ENCODE assay signal across 11 mouse cellular contexts in the genomic region with DNA sequence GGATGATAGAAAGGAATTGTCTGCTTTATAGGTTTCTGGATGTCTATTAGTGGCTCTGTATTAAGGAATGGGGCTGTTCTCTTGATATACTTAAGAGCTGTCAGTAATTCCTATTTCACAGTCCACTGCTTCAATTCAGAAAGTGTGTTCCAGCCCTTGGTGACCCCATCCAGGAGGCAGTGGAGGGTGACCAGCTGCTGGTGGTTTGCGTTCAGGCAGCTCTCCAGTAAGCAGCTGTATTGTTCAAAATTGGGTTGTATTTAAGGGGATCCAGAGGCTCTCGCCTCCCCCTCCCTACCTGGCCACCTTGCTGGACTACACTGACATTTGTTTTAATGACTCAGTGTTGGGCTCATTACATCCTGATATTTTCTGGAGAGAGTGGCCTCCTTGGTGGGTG.
DNase-seq lines count a peak whose midpoint lies in the region; ATAC-seq lines count a peak whose summit lies in the region.
"Had no signal": no experiment of that assay in that cellular context is flagged by ENCODE, and none has a peak within 500 bp of the region (broad histone marks: within the 10 kb centered on the region; RNA-seq: fewer than 3 reads in every experiment).

No protein-coding gene starts in this region.

- no peaks in the 10 kb centered on the region for H3K36me3 ChIP-seq in forebrain, embryonic 11.5 days (ENCODE audit: control insufficient read depth, insufficient read depth, low read length)
- H3K36me3 ChIP-seq in forebrain, embryonic 14.5 days (ENCODE audit: control insufficient read depth, insufficient read depth, low read length), result no peaks in the 10 kb centered on the region
- no peaks in the 10 kb centered on the region for H3K36me3 ChIP-seq in midbrain, embryonic 13.5 days
- H3K36me3 ChIP-seq in midbrain, embryonic 16.5 days (ENCODE audit: control insufficient read depth, insufficient read depth, low read length), result no peaks in the 10 kb centered on the region
- H3K36me3 ChIP-seq: intestine, embryonic 15.5 days had no signal

- H3K4me1 ChIP-seq in forebrain, embryonic 11.5 days (replicated peaks; ENCODE audit: control insufficient read depth, insufficient read depth, low read length), result no peaks in the 10 kb centered on the region; the same call in 1 of the 2 replicates
- no peaks in the 10 kb centered on the region for H3K4me1 ChIP-seq in forebrain, embryonic 14.5 days (ENCODE audit: control insufficient read depth, insufficient read depth, low read length)
- no peaks in the 10 kb centered on the region for H3K4me1 ChIP-seq in midbrain, embryonic 13.5 days (replicated peaks)
- H3K4me1 ChIP-seq in midbrain, embryonic 16.5 days (ENCODE audit: control insufficient read depth, insufficient read depth, low read length), result no peaks in the 10 kb centered on the region
- H3K4me1 ChIP-seq: intestine, embryonic 15.5 days had no signal

- peak; percentile 48 for DNase-seq in forebrain, embryonic 11.5 days (ENCODE audit: low spot score)
- DNase-seq in forebrain, embryonic 14.5 days (ENCODE audit: low spot score), result no peak
- peak; percentile 7 to 8 for DNase-seq in kidney, postnatal 36 days
- peak; percentile 60 for DNase-seq in retina, postnatal 1 day
- no peak for DNase-seq in adrenal gland, postnatal 4 days (ENCODE audit: low spot score in 2 of 2)
- DNase-seq in cerebellum, postnatal 36 days, result no peak
- DNase-seq: adrenal gland, adult 8-10 months; cerebellum, postnatal 14 days had no signal

- 12% methylated on average over 2 of the region's 2 CpGs for WGBS in forebrain, embryonic 11.5 days
- WGBS in forebrain, embryonic 14.5 days, result 5% methylated on average over 2 of the region's 2 CpGs
- WGBS in midbrain, embryonic 13.5 days, result 10% methylated on average over 2 of the region's 2 CpGs
- 22% methylated on average over 2 of the region's 2 CpGs for WGBS in midbrain, embryonic 16.5 days

- no peak overlapping the region for H3K9ac ChIP-seq in forebrain, embryonic 11.5 days (ENCODE audit: low read length)
- no peak overlapping the region for H3K9ac ChIP-seq in forebrain, embryonic 14.5 days (ENCODE audit: low read length)
- H3K9ac ChIP-seq in midbrain, embryonic 13.5 days (replicated peaks), result no peak overlapping the region
- no peak overlapping the region for H3K9ac ChIP-seq in midbrain, embryonic 16.5 days (ENCODE audit: low read depth, low read length)
- H3K9ac ChIP-seq: intestine, embryonic 15.5 days had no signal

- H3K4me2 ChIP-seq in forebrain, embryonic 11.5 days (ENCODE audit: low read depth, low read length, severe bottlenecking), result no peak overlapping the region
- H3K4me2 ChIP-seq in forebrain, embryonic 14.5 days (ENCODE audit: low read length), result no peak overlapping the region
- H3K4me2 ChIP-seq in midbrain, embryonic 13.5 days (replicated peaks), result no peak overlapping the region
- H3K4me2 ChIP-seq in midbrain, embryonic 16.5 days (ENCODE audit: low read length), result no peak overlapping the region
- H3K4me2 ChIP-seq: intestine, embryonic 15.5 days had no signal

- H3K4me3 ChIP-seq in forebrain, embryonic 11.5 days (ENCODE audit: low read depth, low read length), result no peak overlapping the region
- H3K4me3 ChIP-seq in forebrain, embryonic 14.5 days (ENCODE audit: low read depth, low read length), result no peak overlapping the region
- H3K4me3 ChIP-seq in midbrain, embryonic 13.5 days (replicated peaks), result no peak overlapping the region
- no peak overlapping the region for H3K4me3 ChIP-seq in midbrain, embryonic 16.5 days (ENCODE audit: low read depth, low read length)
- H3K4me3 ChIP-seq: intestine, embryonic 15.5 days had no signal

- no peaks in the 10 kb centered on the region for H3K9me3 ChIP-seq in forebrain, embryonic 11.5 days (ENCODE audit: control insufficient read depth, low read length)
- no peaks in the 10 kb centered on the region for H3K9me3 ChIP-seq in forebrain, embryonic 14.5 days (replicated peaks; ENCODE audit: control insufficient read depth, low read length)
- H3K9me3 ChIP-seq in midbrain, embryonic 13.5 days, result no peaks in the 10 kb centered on the region
- H3K9me3 ChIP-seq in midbrain, embryonic 16.5 days (replicated peaks; ENCODE audit: control insufficient read depth, low read length, poor library complexity, severe bottlenecking), result no peaks in the 10 kb centered on the region
- H3K9me3 ChIP-seq: intestine, embryonic 15.5 days had no signal

- ATAC-seq in forebrain, embryonic 11.5 days (replicated peaks; ENCODE audit: low FRiP score), result peak; percentile 53
- no peak for ATAC-seq in forebrain, embryonic 14.5 days
- ATAC-seq in midbrain, embryonic 13.5 days, result 0 out of 2 replicates have a peak, but pooled peaks have one; percentile 30
- ATAC-seq in midbrain, embryonic 16.5 days, result no peak
- ATAC-seq: intestine, embryonic 15.5 days had no signal

- no peak overlapping the region for H3K27ac ChIP-seq in forebrain, embryonic 11.5 days (ENCODE audit: low read depth, low read length)
- H3K27ac ChIP-seq in forebrain, embryonic 14.5 days (ENCODE audit: low read depth, low read length), result no peak overlapping the region
- H3K27ac ChIP-seq in midbrain, embryonic 13.5 days, result no peak overlapping the region
- no peak overlapping the region for H3K27ac ChIP-seq in midbrain, embryonic 16.5 days (ENCODE audit: low read length)
- H3K27ac ChIP-seq: intestine, embryonic 15.5 days had no signal

- no peaks in the 10 kb centered on the region for H3K27me3 ChIP-seq in forebrain, embryonic 11.5 days (ENCODE audit: control insufficient read depth, insufficient read depth, low read length)
- no peaks in the 10 kb centered on the region for H3K27me3 ChIP-seq in forebrain, embryonic 14.5 days (replicated peaks; ENCODE audit: control insufficient read depth, insufficient read depth, low read length)
- no peaks in the 10 kb centered on the region for H3K27me3 ChIP-seq in midbrain, embryonic 13.5 days
- H3K27me3 ChIP-seq in midbrain, embryonic 16.5 days (ENCODE audit: control insufficient read depth, insufficient read depth, low read depth, low read length), result no peaks in the 10 kb centered on the region
- H3K27me3 ChIP-seq: intestine, embryonic 15.5 days had no signal

Comparison
In these comparisons a context has a peak if more than half of its experiments do, and no peak if none do; other contexts are left out.
1. ATAC-seq: peak in forebrain, embryonic 11.5 days (single experiment) and midbrain, embryonic 13.5 days (single experiment); none in forebrain, embryonic 14.5 days (single experiment) and midbrain, embryonic 16.5 days (single experiment).
2. DNase-seq: peak in forebrain, embryonic 11.5 days (single experiment), kidney, postnatal 36 days (2 of 2) and retina, postnatal 1 day (single experiment); none in forebrain, embryonic 14.5 days (single experiment), adrenal gland, postnatal 4 days (0 of 2) and cerebellum, postnatal 36 days (0 of 2).